Mouse (Mus musculus) liver, adult 2 months (tissue): ENCODE data around the gene Pink1. TPM values are rescaled to one million over a fixed set of nuclear protein-coding genes. Genes with fewer than 3 reads are reported as not detected.

Experiments used
- DNase-seq: peaks from one replicate; pipeline ENCODE4 v3.0.0-alpha.2; 2011; ENCODE audit warnings: low read depth, low spot score; ENCODE audit errors: extremely low read depth
- H3K27ac ChIP-seq: fragments of 200-500 bp; replicated peaks from 2 replicates; pipeline ENCODE4 v1.5.1; 2012; ENCODE audit warnings: low read depth, mild to moderate bottlenecking, control low read depth, inconsistent platforms, low read length; ENCODE audit not compliant: insufficient read depth
- H3K27me3 ChIP-seq: fragments of 200-500 bp; 2 replicates; pipeline ENCODE4 v1.6.1; 2012; ENCODE audit warnings: mild to moderate bottlenecking, moderate library complexity, low read length, inconsistent platforms; ENCODE audit not compliant: control insufficient read depth, insufficient read depth
- H3K36me3 ChIP-seq: fragments of 200-500 bp; 2 replicates; pipeline ENCODE4 v1.6.1; 2012; ENCODE audit warnings: low read length, inconsistent platforms; ENCODE audit not compliant: control insufficient read depth, insufficient read depth
- H3K4me1 ChIP-seq: fragments of 200-500 bp; 2 replicates; pipeline ENCODE4 v1.6.1; 2011; ENCODE audit warnings: low read length; ENCODE audit not compliant: control insufficient read depth, insufficient read depth
- H3K4me3 ChIP-seq: fragments of 200-500 bp; 2 replicates; pipeline ENCODE4 v1.5.1; 2011; ENCODE audit warnings: low read depth, mild to moderate bottlenecking, control low read depth, low read length, moderate library complexity; ENCODE audit not compliant: insufficient read depth
- H3K79me2 ChIP-seq: fragments of 200-500 bp; 2 replicates; pipeline ENCODE4 v1.6.1; 2012; ENCODE audit warnings: inconsistent platforms, mild to moderate bottlenecking, low read length, moderate library complexity; ENCODE audit not compliant: control insufficient read depth, insufficient read depth
- H3K9ac ChIP-seq: fragments of 200-500 bp; 2 replicates; pipeline ENCODE4 v1.6.1; 2012; ENCODE audit warnings: low read depth, mild to moderate bottlenecking, control low read depth, inconsistent platforms, low read length
- CTCF ChIP-seq: fragments of 200-500 bp; IDR thresholded peaks from 2 replicates; pipeline ENCODE4 v1.5.1; 2011; ENCODE audit warnings: low read depth, low read length, control low read depth
- POLR2A ChIP-seq: fragments of 200-500 bp; IDR thresholded peaks from 2 replicates; pipeline ENCODE4 v1.6.1; 2011; ENCODE audit warnings: low read length, control low read depth; ENCODE audit not compliant: insufficient read depth; ENCODE audit errors: extremely low read depth
- WGBS: fragments of 180-500 bp; shearing (Covaris S2); methylation state at CpG from one replicate; pipeline ENCODE4 v1.1.7; 2018; 5-methylcytosine and 5-hydroxymethylcytosine counted together
- polyA plus RNA-seq: library from polyadenylated mRNA; depleted of rRNA; stranded (reverse); fragments of >200 nt; gene quantifications from 2 replicates; pipeline ENCODE4 v1.2.3, GENCODE M21; 2012; rRNA removed
- total RNA-seq: library from RNA; depleted of rRNA; stranded (reverse); fragments of >200 nt; gene quantifications from 2 replicates; pipeline ENCODE4 v1.2.3, GENCODE M21; 2014; rRNA removed

The Pink1 gene
- total RNA-seq (134 and 150 TPM in 2 replicates), polyA plus RNA-seq (192 and 217 TPM in 2 replicates)

DNA sequence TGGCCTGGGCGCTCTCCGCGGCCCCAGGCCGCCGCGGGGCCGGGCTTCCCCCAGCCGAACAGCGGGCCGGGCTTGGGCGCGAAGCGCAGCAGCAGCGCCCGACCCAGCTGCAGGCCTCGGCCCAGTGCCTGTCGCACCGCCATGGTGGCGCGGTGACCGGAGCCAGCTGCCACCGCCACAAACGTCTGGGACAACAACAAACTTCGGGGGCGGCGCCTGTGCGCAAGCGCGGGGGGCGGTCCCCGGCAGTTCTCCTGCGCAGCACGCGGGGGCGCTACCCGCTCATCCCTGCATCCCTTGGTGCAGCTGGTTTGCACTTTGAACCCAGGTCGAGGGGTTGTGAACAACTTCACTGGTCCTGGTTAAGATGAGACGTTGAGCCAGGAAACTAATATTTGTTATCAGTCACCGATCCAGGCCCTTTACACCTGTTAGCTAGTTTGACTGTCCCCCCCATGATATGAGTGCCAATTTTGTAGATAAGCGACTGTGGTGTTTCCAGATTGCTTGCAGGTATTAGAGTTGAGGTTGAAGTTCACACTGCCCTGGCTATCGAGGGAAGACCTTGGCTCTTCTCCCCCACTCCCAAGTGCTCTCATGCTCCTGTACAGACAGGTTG, at the start of gene Pink1:
Pink1 (minus strand) TSS at position 231 of the 619 bp plus-strand sequence.
- DNase-seq = peak; percentile 97
- peak within 1 kb of the TSS; percentile 96 for H3K9ac ChIP-seq
- H3K79me2 ChIP-seq = peaks cover 5% of the 10 kb centered on the region
- H3K4me1 ChIP-seq = peaks cover 13% of the 10 kb centered on the region
- peak within 1 kb of the TSS; percentile 82 for H3K4me3 ChIP-seq
- H3K36me3 ChIP-seq = no peaks in the 10 kb centered on the region
- no peaks in the 10 kb centered on the region for H3K27me3 ChIP-seq
- WGBS = under 1% methylated on average over 40 of the region's 41 CpGs
- TF ChIP-seq CTCF (peak; percentile 94), POLR2A (peak; percentile 89)
- H3K27ac ChIP-seq = peak within 1 kb of the TSS; percentile 98

DNA sequence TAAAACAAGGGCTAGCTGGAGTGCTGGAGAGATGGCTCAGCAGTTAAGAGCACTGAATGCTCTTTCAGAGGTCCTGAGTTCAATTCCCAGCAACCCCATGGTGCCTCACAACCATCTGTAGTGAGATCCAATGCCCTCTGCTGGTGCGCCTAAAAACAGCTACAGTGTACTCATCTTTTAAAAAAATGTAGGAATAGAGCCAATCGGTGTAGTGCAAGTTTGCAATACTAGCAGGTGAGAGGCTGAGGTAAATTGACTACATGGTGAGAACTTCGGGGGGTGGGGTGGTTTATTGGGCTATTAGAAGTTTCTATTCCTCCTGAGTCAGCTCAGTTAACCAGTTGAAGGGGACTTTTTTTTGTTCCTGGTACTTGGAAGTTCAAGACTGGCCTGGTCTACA, 49.0 kb upstream of the Pink1 start:
- 84% methylated on average over 3 of the region's 3 CpGs for WGBS
- H3K27ac ChIP-seq = no peak overlapping the region
- DNase-seq = no peak
- no peaks in the 10 kb centered on the region for H3K27me3 ChIP-seq
- H3K79me2 ChIP-seq = no peaks in the 10 kb centered on the region
- H3K4me3 ChIP-seq = no peak overlapping the region
- H3K4me1 ChIP-seq = peaks cover 3% of the 10 kb centered on the region; the same call in 1 of the 2 replicates
- TF ChIP-seq POLR2A (no peak), CTCF (no peak)
- no peaks in the 10 kb centered on the region for H3K36me3 ChIP-seq
- H3K9ac ChIP-seq = no peak overlapping the region

DNA sequence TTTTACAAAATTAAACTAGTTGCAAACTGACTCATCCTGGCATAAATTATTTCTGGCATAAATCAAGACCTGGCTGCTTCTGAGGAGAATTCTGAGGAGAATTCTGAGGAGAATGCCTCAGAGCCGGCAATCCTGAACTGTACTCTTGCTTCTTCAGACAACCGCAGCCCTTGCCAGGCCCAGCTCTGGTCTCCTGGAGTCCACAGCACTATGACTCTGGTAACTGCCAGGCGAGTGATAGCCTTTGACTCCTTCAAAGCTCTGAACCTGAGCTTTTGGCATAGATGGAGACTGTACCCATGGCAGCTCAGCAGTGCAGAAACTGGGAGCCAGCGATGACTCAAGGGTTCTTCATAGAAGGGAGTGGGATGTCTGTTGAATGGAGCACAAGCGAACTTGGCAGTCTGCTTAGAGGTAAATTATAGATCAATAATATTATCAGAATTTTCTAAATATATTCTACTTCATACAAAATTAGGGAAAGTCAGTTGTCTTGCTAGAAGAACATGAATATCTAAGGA, 44.9 kb upstream of the Pink1 start:
- no peak overlapping the region for H3K4me3 ChIP-seq
- no peaks in the 10 kb centered on the region for H3K27me3 ChIP-seq
- H3K36me3 ChIP-seq = no peaks in the 10 kb centered on the region
- no peak for TF ChIP-seq POLR2A
- TF ChIP-seq CTCF = no peak
- DNase-seq = peak; percentile 80
- H3K9ac ChIP-seq = no peak overlapping the region
- H3K79me2 ChIP-seq = peaks cover 7% of the 10 kb centered on the region; the same call in 1 of the 2 replicates
- H3K4me1 ChIP-seq = peaks cover 16% of the 10 kb centered on the region
- 50% methylated on average over 5 of the region's 5 CpGs for WGBS
- no peak overlapping the region for H3K27ac ChIP-seq

DNA sequence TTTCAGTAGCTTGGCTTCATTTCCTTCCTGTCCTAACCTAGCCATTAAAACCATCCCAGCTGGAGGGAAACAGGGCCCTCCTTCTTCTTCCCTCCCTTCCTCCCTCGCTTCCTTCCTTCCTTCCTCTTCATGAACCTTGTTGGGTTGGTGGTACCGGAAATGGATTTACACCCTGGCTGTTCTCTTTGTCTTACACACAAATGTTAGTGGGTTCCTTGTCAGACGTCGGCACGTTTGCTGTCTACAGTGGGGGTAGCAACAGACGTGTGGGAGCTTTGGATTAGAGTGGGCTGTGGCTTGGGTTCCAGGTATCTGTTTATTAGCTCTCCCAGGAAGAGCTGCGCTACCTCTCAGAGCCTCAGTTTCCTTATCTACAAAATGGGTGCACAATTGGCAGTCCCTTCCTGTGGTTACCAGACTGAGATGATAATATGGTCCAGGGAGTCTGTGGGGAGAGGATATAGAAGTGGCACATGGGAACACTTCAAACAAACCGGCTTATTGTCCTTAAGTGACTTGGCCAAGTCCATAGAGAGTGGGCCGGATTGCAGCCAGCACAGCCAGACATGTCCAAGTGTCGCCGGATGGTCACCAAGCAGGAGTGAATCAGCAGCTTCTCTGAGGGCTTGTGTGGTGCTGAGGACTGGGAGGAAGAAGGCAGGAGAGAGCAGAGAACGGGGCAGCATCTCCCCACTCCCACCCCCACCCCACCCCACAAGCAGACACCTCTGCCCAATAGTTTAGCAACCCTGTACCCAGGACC, 42.6 kb upstream of the Pink1 start:
- TF ChIP-seq POLR2A = no peak
- no peak for TF ChIP-seq CTCF
- no peak for DNase-seq
- no peaks in the 10 kb centered on the region for H3K36me3 ChIP-seq
- no peaks in the 10 kb centered on the region for H3K27me3 ChIP-seq
- H3K27ac ChIP-seq = peak overlapping the region; percentile 43
- peaks cover 22% of the 10 kb centered on the region for H3K4me1 ChIP-seq
- no peak overlapping the region for H3K9ac ChIP-seq
- H3K79me2 ChIP-seq = peaks cover 18% of the 10 kb centered on the region; the same call in 1 of the 2 replicates
- no peak overlapping the region for H3K4me3 ChIP-seq
- WGBS = 69% methylated on average over 12 of the region's 12 CpGs

DNA sequence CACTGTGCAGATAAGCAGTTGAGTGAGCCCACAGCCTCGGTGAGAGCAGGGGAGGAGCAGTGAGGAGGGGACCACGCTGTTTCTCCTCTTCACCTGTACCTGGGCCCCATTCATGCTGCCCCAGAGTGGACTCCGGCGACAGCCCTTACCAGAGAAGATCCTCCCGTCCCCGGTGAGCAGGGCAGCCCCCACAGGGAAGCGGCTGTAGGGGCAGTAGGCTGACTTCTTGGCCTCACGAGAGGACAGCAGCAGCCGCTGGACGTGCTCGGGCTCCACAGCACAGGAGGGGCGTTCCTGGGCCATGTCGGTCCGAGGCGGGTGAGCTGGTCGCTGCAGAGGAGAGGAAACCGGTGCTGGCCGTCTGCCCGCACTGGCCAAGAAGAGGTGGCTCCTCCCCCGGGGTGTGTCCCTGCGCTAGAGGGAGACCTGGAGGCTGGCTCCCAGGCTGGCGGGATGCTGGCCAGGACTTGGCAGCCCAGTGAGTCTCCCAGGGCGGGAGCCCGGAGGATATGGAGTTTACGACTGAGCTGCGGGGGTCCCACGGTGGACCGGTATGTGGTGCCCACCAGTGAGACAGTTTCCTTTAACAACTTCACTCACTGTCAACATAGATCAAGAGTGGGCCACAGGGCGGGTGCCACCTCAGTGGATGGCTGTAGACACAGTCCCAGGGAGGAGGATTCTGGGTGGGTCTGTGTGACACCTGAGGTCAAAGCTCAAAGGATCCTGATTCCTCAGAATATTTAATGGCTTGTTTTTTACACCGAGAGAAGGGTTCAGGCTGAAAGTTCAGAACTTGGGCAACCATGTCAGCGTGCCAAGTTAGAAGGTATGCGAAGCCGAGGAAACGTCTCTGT, 41.8 kb upstream of the Pink1 start, which contains the start of gene Cda:
Cda (minus strand) TSS at position 352 of the 857 bp plus-strand sequence.
- peaks cover 22% of the 10 kb centered on the region for H3K4me1 ChIP-seq
- peaks cover 20% of the 10 kb centered on the region; the same call in 1 of the 2 replicates for H3K79me2 ChIP-seq
- no peaks in the 10 kb centered on the region for H3K36me3 ChIP-seq
- peak within 1 kb of the TSS; percentile 88 for H3K9ac ChIP-seq
- DNase-seq = peak; percentile 83
- H3K4me3 ChIP-seq = peak within 1 kb of the TSS; percentile 85
- H3K27ac ChIP-seq = peak within 1 kb of the TSS; percentile 91
- WGBS = under 1% methylated on average over 34 of the region's 34 CpGs
- H3K27me3 ChIP-seq = no peaks in the 10 kb centered on the region
- no peak for TF ChIP-seq CTCF
- TF ChIP-seq POLR2A = peak; percentile 50; the same call in 1 of the 2 replicates
